Mouse (Mus musculus): ENCODE data around the gene Maml3.

Gene Maml3

GRCm38 (mm10) chr3:51796838-51797237 lies 308.0 kb downstream of the Maml3 start:
- no peak for DNase-seq (ENCODE audit: extremely low read depth, low read depth, low spot score)

- no peak for DNase-seq (ENCODE audit: extremely low read depth, low read depth, low spot score)
Measured at GRCm38 (mm10) chr3:51796219-51796828, 308.6 kb downstream of the Maml3 start.

- no peak for DNase-seq (ENCODE audit: extremely low read depth, low read depth, low spot score)
Measured at GRCm38 (mm10) chr3:51791542-51791941, 313.3 kb downstream of the Maml3 start.

GRCm38 (mm10) chr3:51789389-51789904 lies 315.4 kb downstream of the Maml3 start:
- DNase-seq (ENCODE audit: extremely low read depth, low read depth, low spot score): no peak

- no peak for DNase-seq (ENCODE audit: extremely low read depth, low read depth, low spot score)
Measured at GRCm38 (mm10) chr3:51788591-51789339, 316.1 kb downstream of the Maml3 start.

- no peak for DNase-seq (ENCODE audit: extremely low read depth, low read depth, low spot score)
Measured at GRCm38 (mm10) chr3:51787945-51788344, 316.9 kb downstream of the Maml3 start.

- DNase-seq (ENCODE audit: extremely low read depth, low read depth, low spot score): no peak
Measured at GRCm38 (mm10) chr3:51785796-51786195, 319.1 kb downstream of the Maml3 start.

GRCm38 (mm10) chr3:51782191-51782590 lies 322.7 kb downstream of the Maml3 start:
- DNase-seq (ENCODE audit: extremely low read depth, low read depth, low spot score): no peak

GRCm38 (mm10) chr3:51778738-51779592 lies 325.9 kb downstream of the Maml3 start:
- DNase-seq (ENCODE audit: extremely low read depth, low read depth, low spot score): no peak

GRCm38 (mm10) chr3:51778179-51778578 lies 326.7 kb downstream of the Maml3 start:
- no peak for DNase-seq (ENCODE audit: extremely low read depth, low read depth, low spot score)

- DNase-seq (ENCODE audit: extremely low read depth, low read depth, low spot score): no peak
Measured at GRCm38 (mm10) chr3:51776018-51776611, 328.8 kb downstream of the Maml3 start.

- no peak for DNase-seq (ENCODE audit: extremely low read depth, low read depth, low spot score)
Measured at GRCm38 (mm10) chr3:51773587-51773986, 331.3 kb downstream of the Maml3 start.

GRCm38 (mm10) chr3:51771839-51772630 lies 332.8 kb downstream of the Maml3 start:
- DNase-seq (ENCODE audit: extremely low read depth, low read depth, low spot score): no peak

GRCm38 (mm10) chr3:51769196-51769595 lies 335.7 kb downstream of the Maml3 start:
- DNase-seq (ENCODE audit: extremely low read depth, low read depth, low spot score): no peak

- no peak for DNase-seq (ENCODE audit: extremely low read depth, low read depth, low spot score)
Measured at GRCm38 (mm10) chr3:51765220-51765923, 339.5 kb downstream of the Maml3 start.

- DNase-seq (ENCODE audit: extremely low read depth, low read depth, low spot score): no peak
Measured at GRCm38 (mm10) chr3:51764175-51764574, 340.7 kb downstream of the Maml3 start.

- DNase-seq (ENCODE audit: extremely low read depth, low read depth, low spot score): no peak
Measured at GRCm38 (mm10) chr3:51762900-51763299, 342.0 kb downstream of the Maml3 start.

GRCm38 (mm10) chr3:51759534-51759933 lies 345.3 kb downstream of the Maml3 start:
- DNase-seq (ENCODE audit: extremely low read depth, low read depth, low spot score): no peak

GRCm38 (mm10) chr3:51757032-51757431 lies 347.8 kb downstream of the Maml3 start:
- no peak for DNase-seq (ENCODE audit: extremely low read depth, low read depth, low spot score)

GRCm38 (mm10) chr3:51756283-51756682 lies 348.6 kb downstream of the Maml3 start:
- DNase-seq (ENCODE audit: extremely low read depth, low read depth, low spot score): no peak

All from fat pad, adult 2 months (tissue).